Mouse (Mus musculus): ENCODE measurements around the gene Recql5.

Gene Recql5

GRCm38 (mm10) chr11:115900561-115901337, 32.5 kb downstream of the Recql5 start:
- no peak for DNase-seq (ENCODE audit: low spot score)

- peak; percentile 70 for DNase-seq (ENCODE audit: low spot score)
These were observed 33.6 kb downstream of the Recql5 start, which contains the start of gene Smim5 for GRCm38 (mm10) chr11:115899486-115900266. Smim5 (plus strand) TSS chr11:115899966.

GRCm38 (mm10) chr11:115898886-115899285, 34.4 kb downstream of the Recql5 start:
- DNase-seq (ENCODE audit: low spot score) = peak; percentile 71

- no peak for DNase-seq (ENCODE audit: low spot score)
These were observed 34.8 kb downstream of the Recql5 start for GRCm38 (mm10) chr11:115898446-115898845.

GRCm38 (mm10) chr11:115894755-115895520, 38.3 kb downstream of the Recql5 start:
- DNase-seq (ENCODE audit: low spot score) = peak; percentile 57

GRCm38 (mm10) chr11:115893071-115893470, 40.2 kb downstream of the Recql5 start:
- no peak for DNase-seq (ENCODE audit: low spot score)

GRCm38 (mm10) chr11:115892213-115892612, 41.1 kb downstream of the Recql5 start:
- DNase-seq (ENCODE audit: low spot score) = no peak

- no peak for DNase-seq (ENCODE audit: low spot score)
These were observed 44.1 kb downstream of the Recql5 start for GRCm38 (mm10) chr11:115889159-115889558.

GRCm38 (mm10) chr11:115888020-115888419, 45.3 kb downstream of the Recql5 start:
- no peak for DNase-seq (ENCODE audit: low spot score)

- DNase-seq (ENCODE audit: low spot score) = no peak
These were observed 46.8 kb downstream of the Recql5 start for GRCm38 (mm10) chr11:115886446-115886845.

- no peak for DNase-seq (ENCODE audit: low spot score)
These were observed 48.0 kb downstream of the Recql5 start for GRCm38 (mm10) chr11:115885281-115885680.

GRCm38 (mm10) chr11:115884361-115884760, 48.9 kb downstream of the Recql5 start:
- DNase-seq (ENCODE audit: low spot score) = no peak

- no peak for DNase-seq (ENCODE audit: low spot score)
These were observed 50.0 kb downstream of the Recql5 start for GRCm38 (mm10) chr11:115883251-115883650.

- DNase-seq (ENCODE audit: low spot score) = peak; percentile 43
These were observed 52.3 kb downstream of the Recql5 start for GRCm38 (mm10) chr11:115881002-115881401.

GRCm38 (mm10) chr11:115878071-115878470, 55.2 kb downstream of the Recql5 start:
- no peak for DNase-seq (ENCODE audit: low spot score)

GRCm38 (mm10) chr11:115877174-115877755, 56.0 kb downstream of the Recql5 start:
- DNase-seq (ENCODE audit: low spot score) = no peak

- DNase-seq (ENCODE audit: low spot score) = no peak
These were observed 56.8 kb downstream of the Recql5 start for GRCm38 (mm10) chr11:115876438-115876837.

GRCm38 (mm10) chr11:115875935-115876334, 57.3 kb downstream of the Recql5 start:
- no peak for DNase-seq (ENCODE audit: low spot score)

GRCm38 (mm10) chr11:115872437-115872836, 60.8 kb downstream of the Recql5 start:
- DNase-seq (ENCODE audit: low spot score) = no peak

GRCm38 (mm10) chr11:115869393-115869792, 63.9 kb downstream of the Recql5 start:
- no peak for DNase-seq (ENCODE audit: low spot score)

GRCm38 (mm10) chr11:115863895-115864294, 69.4 kb downstream of the Recql5 start:
- no peak for DNase-seq (ENCODE audit: low spot score)

All from retina, embryonic 14.5 days (tissue).